Mouse (Mus musculus) thymus, adult 2 months (tissue): ENCODE results near the gene Rnf151.

Experiments used
- CTCF ChIP-seq: fragments of 200-500 bp; IDR thresholded peaks from 2 replicates; pipeline ENCODE4 v1.5.1; 2012; ENCODE audit warnings: mild to moderate bottlenecking, control low read depth, low read length, moderate library complexity, borderline replicate concordance; ENCODE audit not compliant: control insufficient read depth, poor library complexity, insufficient read depth; ENCODE audit errors: extremely low read depth
- POLR2A ChIP-seq: fragments of 200-500 bp; IDR thresholded peaks from 2 replicates; pipeline ENCODE4 v1.6.1; 2012; ENCODE audit warnings: mild to moderate bottlenecking, low read length, control low read depth, moderate library complexity; ENCODE audit not compliant: control insufficient read depth, poor library complexity, insufficient read depth; ENCODE audit errors: extremely low read depth

- no peak for TF ChIP-seq CTCF
- no peak for TF ChIP-seq POLR2A
These were observed 12.9 kb upstream of the Rnf151 start for GRCm38 (mm10) chr17:24730787-24731186.
